9 mouse cellular contexts compared by ENCODE assay signal in the genomic region with DNA sequence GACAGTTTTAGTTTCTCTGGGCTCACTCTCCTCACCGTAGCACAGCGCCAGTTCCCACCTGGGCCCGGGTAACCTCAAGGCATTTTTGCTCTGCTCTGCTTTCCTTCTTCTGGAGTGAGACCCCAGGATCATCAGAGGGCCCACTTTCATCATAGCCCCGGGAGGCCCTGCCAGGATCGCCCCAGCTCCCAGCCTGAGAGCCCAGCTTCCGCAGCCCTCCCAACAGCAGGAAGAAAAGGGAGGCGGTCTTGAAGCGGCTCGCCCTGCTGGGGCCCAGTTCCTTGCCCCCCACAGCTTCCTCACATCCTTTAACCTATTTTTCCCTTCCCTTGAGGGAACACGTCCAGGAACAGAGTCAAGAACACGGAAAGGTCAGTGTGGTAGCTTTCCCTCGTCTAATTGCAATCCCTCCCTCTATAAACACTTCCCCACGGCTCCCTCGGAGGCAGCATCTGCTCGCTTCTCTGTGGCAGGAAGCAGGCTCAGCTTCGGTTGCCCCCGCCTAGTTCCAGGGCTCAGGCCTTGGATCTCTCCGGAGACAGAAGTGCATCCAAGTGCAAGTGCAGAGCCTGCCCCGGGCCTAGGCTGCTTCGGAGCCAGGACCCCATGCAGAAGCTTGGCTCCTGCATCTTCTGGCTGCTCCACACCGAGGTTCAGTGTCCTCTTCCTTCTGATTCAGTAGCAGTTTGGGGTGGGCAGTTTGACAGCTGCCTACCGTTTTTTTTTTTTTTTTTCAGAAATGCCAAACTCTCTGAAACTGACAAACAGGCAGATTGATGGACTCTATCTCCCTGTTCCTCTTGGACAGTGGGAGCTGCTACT. TPM values are rescaled to one million over a fixed set of nuclear protein-coding genes. Genes with fewer than 3 reads are reported as not detected.
DNase-seq lines count a peak whose midpoint lies in the region; ATAC-seq and TF ChIP-seq lines count a peak whose summit lies in the region.
"Had no signal": no experiment of that assay in that cellular context is flagged by ENCODE, and none has a peak within 500 bp of the region (broad histone marks: within the 10 kb centered on the region; RNA-seq: fewer than 3 reads in every experiment).

No protein-coding gene starts in this region.

- no peaks in the 10 kb centered on the region; the same call in none of the 2 replicates for H3K27me3 ChIP-seq in lung, embryonic 16.5 days (ENCODE audit: control insufficient read depth, insufficient read depth, low read depth, low read length)
- H3K27me3 ChIP-seq in heart, adult 2 months (ENCODE audit: control insufficient read depth, insufficient read depth, low read length), result no peaks in the 10 kb centered on the region
- peaks cover 4% of the 10 kb centered on the region; the same call in 1 of the 2 replicates for H3K27me3 ChIP-seq in intestine, postnatal 0 days (replicated peaks; ENCODE audit: control insufficient read depth, insufficient read depth, low read length)
- H3K27me3 ChIP-seq in neural tube, embryonic 14.5 days (ENCODE audit: control insufficient read depth, insufficient read depth, low read length), result no peaks in the 10 kb centered on the region

- no peaks in the 10 kb centered on the region for H3K9me3 ChIP-seq in lung, embryonic 16.5 days (ENCODE audit: control insufficient read depth, low read length)
- no peaks in the 10 kb centered on the region for H3K9me3 ChIP-seq in intestine, postnatal 0 days (ENCODE audit: control insufficient read depth)
- no peaks in the 10 kb centered on the region for H3K9me3 ChIP-seq in neural tube, embryonic 14.5 days (ENCODE audit: control insufficient read depth, low read length)

- ATAC-seq in lung, embryonic 16.5 days (ENCODE audit: low read depth), result no peak
- no peak for ATAC-seq in intestine, postnatal 0 days
- no peak for ATAC-seq in neural tube, embryonic 14.5 days (ENCODE audit: low read depth)
- no peak for ATAC-seq in erythroid progenitor cell, adult 5-6 weeks (replicated peaks; ENCODE audit: low FRiP score, poor library complexity, severe bottlenecking)

- WGBS in lung, embryonic 16.5 days, result 16% methylated on average over 22 of the region's 22 CpGs
- 34% methylated on average over 22 of the region's 22 CpGs for WGBS in heart, adult 2 months
- 35% methylated on average over 22 of the region's 22 CpGs for WGBS in intestine, postnatal 0 days
- WGBS in neural tube, embryonic 14.5 days, result 12% methylated on average over 22 of the region's 22 CpGs

- no peaks in the 10 kb centered on the region for H3K36me3 ChIP-seq in lung, embryonic 16.5 days (ENCODE audit: control insufficient read depth, insufficient read depth, low read length)
- no peaks in the 10 kb centered on the region for H3K36me3 ChIP-seq in heart, adult 2 months (ENCODE audit: control insufficient read depth, insufficient read depth, low read length)
- no peaks in the 10 kb centered on the region for H3K36me3 ChIP-seq in intestine, postnatal 0 days (ENCODE audit: control insufficient read depth, insufficient read depth)
- H3K36me3 ChIP-seq in neural tube, embryonic 14.5 days (ENCODE audit: control insufficient read depth, insufficient read depth, low read length), result no peaks in the 10 kb centered on the region

- H3K4me2 ChIP-seq in lung, embryonic 16.5 days (ENCODE audit: low read depth, low read length), result peak overlapping the region; percentile 25; the same call in 1 of the 2 replicates
- H3K4me2 ChIP-seq in intestine, postnatal 0 days (replicated peaks; ENCODE audit: low read depth), result no peak overlapping the region
- H3K4me2 ChIP-seq in neural tube, embryonic 14.5 days (ENCODE audit: low read depth, low read length), result 0 out of 2 replicates have a peak overlapping the region, but pooled peaks have one; percentile 6

- peak overlapping the region; percentile 44; the same call in 1 of the 2 replicates for H3K9ac ChIP-seq in lung, embryonic 16.5 days (ENCODE audit: low read length)
- no peak overlapping the region; the same call in 1 of the 2 replicates for H3K9ac ChIP-seq in heart, adult 2 months (ENCODE audit: low read depth, low read length)
- no peak overlapping the region for H3K9ac ChIP-seq in intestine, postnatal 0 days (ENCODE audit: low read depth, low read length)
- no peak overlapping the region for H3K9ac ChIP-seq in neural tube, embryonic 14.5 days (replicated peaks; ENCODE audit: low read depth, low read length)
- H3K9ac ChIP-seq: liver, embryonic 14.5 days had no signal

- no peaks in the 10 kb centered on the region for H3K79me2 ChIP-seq in heart, adult 2 months (replicated peaks; ENCODE audit: control insufficient read depth, insufficient read depth, low read length)

- H3K27ac ChIP-seq in lung, embryonic 16.5 days (ENCODE audit: low read length), result no peak overlapping the region
- H3K27ac ChIP-seq in heart, adult 2 months, result peak overlapping the region; percentile 15; the same call in 1 of the 2 replicates
- no peak overlapping the region for H3K27ac ChIP-seq in intestine, postnatal 0 days (ENCODE audit: low read depth, low read length)
- no peak overlapping the region for H3K27ac ChIP-seq in neural tube, embryonic 14.5 days (ENCODE audit: low read depth, low read length)
- H3K27ac ChIP-seq: liver, embryonic 14.5 days had no signal

- TF ChIP-seq POLR2A in heart, adult 2 months (IDR thresholded peaks at IDR 0.05; ENCODE audit: insufficient read depth, low read depth, low read length), result no peak

- no peak overlapping the region for H3K4me3 ChIP-seq in lung, embryonic 16.5 days (ENCODE audit: low read length)
- H3K4me3 ChIP-seq in heart, adult 2 months, result 0 out of 2 replicates have a peak overlapping the region, but pooled peaks have one; percentile 6
- no peak overlapping the region for H3K4me3 ChIP-seq in intestine, postnatal 0 days (ENCODE audit: low read depth, low read length)
- H3K4me3 ChIP-seq in neural tube, embryonic 14.5 days (ENCODE audit: low read depth, low read length), result no peak overlapping the region

- peaks cover 4% of the 10 kb centered on the region for H3K4me1 ChIP-seq in lung, embryonic 16.5 days (replicated peaks; ENCODE audit: control insufficient read depth, insufficient read depth, low read length)
- no peaks in the 10 kb centered on the region; the same call in 1 of the 2 replicates for H3K4me1 ChIP-seq in heart, adult 2 months (ENCODE audit: control insufficient read depth, insufficient read depth, low read length)
- no peaks in the 10 kb centered on the region for H3K4me1 ChIP-seq in intestine, postnatal 0 days (replicated peaks; ENCODE audit: control insufficient read depth, insufficient read depth, low read length)
- H3K4me1 ChIP-seq in neural tube, embryonic 14.5 days (ENCODE audit: control insufficient read depth, insufficient read depth, low read length), result peaks cover 8% of the 10 kb centered on the region; the same call in 1 of the 2 replicates

- intact Hi-C loops in heart, adult 2 months (cut with DNase I), result no loop called here

- no peak for DNase-seq in lung, postnatal 14 days
- peak; percentile 89 to 95 for DNase-seq in cerebellum, postnatal 10 days
- peak; percentile 41 to 55 for DNase-seq in heart, adult 2 months
- DNase-seq in adipocyte (ENCODE audit: low spot score), result no peak

- no peak for TF ChIP-seq EP300 in heart, adult 2 months (IDR thresholded peaks at IDR 0.05; ENCODE audit: insufficient read depth, low read depth, low read length)

- no peak for TF ChIP-seq CTCF in heart, adult 2 months (IDR thresholded peaks at IDR 0.05)
- TF ChIP-seq CTCF in intestine, postnatal 0 days (IDR thresholded peaks at IDR 0.05; ENCODE audit: low read depth), result 0 out of 2 replicates have a peak, but pooled peaks have one; percentile 12

RNA-seq across cellular contexts. Expression of a gene that starts 19.9 kb away (rescaled TPM):
- polyA plus RNA-seq in lung, embryonic 16.5 days (2015; fragmentation: Nextera tagmentation; extraction: Ambion mirVana), result 5.0 and 5.1 TPM in 2 replicates
- 1 to 10 TPM; 3.4 to 4.9 TPM for total RNA-seq in heart, adult 2 months (2021)
- polyA plus RNA-seq in heart, adult 2 months (2012; rRNA removed), result 10.1 and 12.5 TPM in 2 replicates
- 0.80 and 1.3 TPM in 2 replicates for polyA plus RNA-seq in intestine, postnatal 0 days (2015; fragmentation: Nextera tagmentation; extraction: Ambion mirVana)
- polyA plus RNA-seq in neural tube, embryonic 14.5 days (2014; fragmentation: Nextera tagmentation; extraction: Ambion mirVana), result 22.2 and 31.8 TPM in 2 replicates
- not detected in 2 replicates for total RNA-seq in erythroid progenitor cell, adult 5-6 weeks (2015; ENCODE audit: low replicate concordance)
- not detected in 2 replicates for total RNA-seq in erythroid progenitor cell, adult 5-6 weeks (2017; ENCODE audit: low replicate concordance)

RNA-seq across cellular contexts. Expression of a gene that starts 43.8 kb away (rescaled TPM):
- polyA plus RNA-seq in lung, embryonic 16.5 days (2015; fragmentation: Nextera tagmentation; extraction: Ambion mirVana), result 45.9 and 47.5 TPM in 2 replicates
- 10 to 100 TPM; 21.0 to 22.8 TPM for total RNA-seq in heart, adult 2 months (2021)
- polyA plus RNA-seq in heart, adult 2 months (2012; rRNA removed), result 6.8 and 12.2 TPM in 2 replicates
- polyA plus RNA-seq in intestine, postnatal 0 days (2015; fragmentation: Nextera tagmentation; extraction: Ambion mirVana), result 16.2 and 17.1 TPM in 2 replicates
- 35.5 and 37.4 TPM in 2 replicates for polyA plus RNA-seq in neural tube, embryonic 14.5 days (2014; fragmentation: Nextera tagmentation; extraction: Ambion mirVana)
- total RNA-seq in erythroid progenitor cell, adult 5-6 weeks (2015; ENCODE audit: low replicate concordance), result 6.7 and 7.6 TPM in 2 replicates
- total RNA-seq in erythroid progenitor cell, adult 5-6 weeks (2017; ENCODE audit: low replicate concordance), result 4.0 and 8.1 TPM in 2 replicates

Comparison
In these comparisons a context has a peak if more than half of its experiments do, and no peak if none do; other contexts are left out.
1. DNase-seq: peak in cerebellum, postnatal 10 days (2 of 2) and heart, adult 2 months (2 of 2); none in lung, postnatal 14 days (single experiment) and adipocyte (single experiment).